Mouse (Mus musculus) midbrain, embryonic 15.5 days (tissue): Measurements from ENCODE around the gene Bax. TPM values are rescaled to one million over a fixed set of nuclear protein-coding genes. Genes with fewer than 3 reads are reported as not detected.

Source experiments
- ATAC-seq: fragments of 200-750 bp; cut with Nextera tagmentation; replicated peaks from 2 replicates; pipeline ENCODE4 v1.8.0; 2017; ENCODE audit warnings: moderate TSS enrichment
- H3K27ac ChIP-seq: fragments of 300-500 bp; sonication (generic); 2 replicates; pipeline ENCODE4 v1.5.1; 2015; ENCODE audit warnings: mild to moderate bottlenecking, inconsistent platforms
- H3K27me3 ChIP-seq: fragments of 300-500 bp; sonication (generic); replicated peaks from 2 replicates; pipeline ENCODE4 v1.6.1; 2015; ENCODE audit warnings: inconsistent platforms
- H3K36me3 ChIP-seq: fragments of 300-500 bp; sonication (generic); replicated peaks from 2 replicates; pipeline ENCODE4 v1.6.1; 2015; ENCODE audit warnings: inconsistent platforms
- H3K4me1 ChIP-seq: fragments of 300-500 bp; sonication (generic); 2 replicates; pipeline ENCODE4 v1.6.1; 2015; ENCODE audit warnings: inconsistent platforms
- H3K4me2 ChIP-seq: fragments of 300-500 bp; sonication (generic); 2 replicates; pipeline ENCODE4 v1.6.1; 2015; ENCODE audit warnings: inconsistent platforms, mild to moderate bottlenecking, moderate library complexity
- H3K4me3 ChIP-seq: fragments of 300-500 bp; sonication (generic); 2 replicates; pipeline ENCODE4 v1.5.1; 2015; ENCODE audit warnings: mild to moderate bottlenecking, inconsistent platforms
- H3K9ac ChIP-seq: fragments of 300-500 bp; sonication (generic); 2 replicates; pipeline ENCODE4 v1.6.1; 2015; ENCODE audit warnings: mild to moderate bottlenecking, inconsistent platforms
- H3K9me3 ChIP-seq: fragments of 300-500 bp; sonication (generic); 2 replicates; pipeline ENCODE4 v1.6.1; 2016; ENCODE audit warnings: inconsistent platforms
- WGBS: fragments of 180-500 bp; shearing (Covaris S2); methylation state at CpG from one replicate; pipeline ENCODE4 v1.1.7; 2015; ENCODE audit warnings: mixed read lengths; 5-methylcytosine and 5-hydroxymethylcytosine counted together
- microRNA-seq: library from miRNA; unstranded; fragments of <30 nt; microRNA quantifications from one replicate; pipeline ENCODE4, GENCODE M21; 2016
- polyA plus RNA-seq: library from polyadenylated mRNA; unstranded; fragments of >200 nt; fragmentation: Nextera tagmentation; extraction: Ambion mirVana; gene quantifications from 2 replicates; pipeline ENCODE4 v1.2.1, GENCODE M21; 2015

Gene Bax
- polyA plus RNA-seq, 1 experiment from 2014 or later: 257 TPM

GRCm38 (mm10) chr7:45420615-45420919 is 46.1 kb downstream of the Bax start, which contains the start of gene Lhb:
TSS of gene Lhb (plus strand) at chr7:45420820.
- H3K4me3 ChIP-seq: no peak within 1 kb of the TSS
- no peak within 1 kb of the TSS for H3K27ac ChIP-seq
- no peak within 1 kb of the TSS for H3K9ac ChIP-seq
- peaks cover 39% of the 10 kb centered on the region for H3K36me3 ChIP-seq
- no peak within 1 kb of the TSS for H3K4me2 ChIP-seq
- H3K27me3 ChIP-seq: peaks cover 54% of the 10 kb centered on the region
- 71% methylated on average over 6 of the region's 6 CpGs for WGBS
- no peak for ATAC-seq
- no peaks in the 10 kb centered on the region for H3K9me3 ChIP-seq
- H3K4me1 ChIP-seq: no peaks in the 10 kb centered on the region

DNA sequence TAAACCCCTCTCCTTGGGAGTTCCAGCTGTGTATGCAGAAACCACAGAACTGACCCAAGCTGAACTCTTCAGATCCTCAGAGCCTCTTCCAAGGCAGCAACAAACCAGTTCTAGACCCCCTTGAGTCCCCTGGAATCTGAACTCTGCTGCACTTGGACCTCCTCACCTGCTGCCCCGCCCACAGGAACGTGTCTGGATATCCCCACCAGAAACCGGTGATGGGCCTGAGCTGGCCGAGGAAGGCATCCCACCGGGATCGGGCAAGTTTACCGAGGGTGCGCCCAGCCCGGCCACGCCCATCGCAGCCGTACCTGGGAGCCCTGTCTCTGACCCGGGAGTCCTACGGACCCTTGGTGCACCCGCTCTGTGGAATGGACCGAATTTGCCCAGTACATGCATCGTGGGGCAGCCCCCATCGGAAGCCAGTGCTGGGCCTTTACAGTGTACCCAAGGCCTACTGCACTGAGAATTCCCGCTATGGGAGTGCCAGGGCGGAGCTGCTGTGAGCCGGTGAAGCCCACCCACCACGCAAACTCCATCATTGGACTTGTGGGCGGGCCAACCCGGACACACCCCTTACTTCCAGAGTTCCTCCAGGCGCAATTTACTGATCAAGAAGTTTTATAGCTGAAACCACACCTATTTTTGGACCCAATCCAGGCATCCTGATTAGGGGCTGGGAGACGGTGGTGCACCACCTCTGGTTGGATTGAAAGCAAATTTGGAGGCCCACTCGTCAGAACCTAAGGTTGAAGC is 46.7 kb downstream of the Bax start:
- Histone ChIP-seq H3K9me3 (no peaks in the 10 kb centered on the region), H3K4me1 (no peaks in the 10 kb centered on the region), H3K9ac (no peak overlapping the region), H3K4me2 (no peak overlapping the region), H3K36me3 (peaks cover 37% of the 10 kb centered on the region), H3K27me3 (peaks cover 60% of the 10 kb centered on the region), H3K4me3 (no peak overlapping the region), H3K27ac (no peak overlapping the region)
- WGBS: 17% methylated on average over 27 of the region's 27 CpGs
- no peak for ATAC-seq

- WGBS: 12% methylated on average over 13 of the region's 13 CpGs
- no peak overlapping the region for H3K27ac ChIP-seq
- H3K36me3 ChIP-seq: peaks cover 17% of the 10 kb centered on the region
- peaks cover 80% of the 10 kb centered on the region for H3K27me3 ChIP-seq
- ATAC-seq: no peak
- no peak overlapping the region for H3K4me2 ChIP-seq
- H3K9ac ChIP-seq: no peak overlapping the region
- H3K4me3 ChIP-seq: no peak overlapping the region
- peaks cover 11% of the 10 kb centered on the region for H3K4me1 ChIP-seq
- no peaks in the 10 kb centered on the region for H3K9me3 ChIP-seq
Measured at GRCm38 (mm10) chr7:45417962-45418492, 48.7 kb downstream of the Bax start.

- ATAC-seq: no peak
Measured at GRCm38 (mm10) chr7:45415636-45416035, 51.1 kb downstream of the Bax start.

GRCm38 (mm10) chr7:45414740-45415224 is 51.9 kb downstream of the Bax start:
- Histone ChIP-seq H3K36me3 (no peaks in the 10 kb centered on the region), H3K27ac (no peak overlapping the region), H3K4me1 (peaks cover 11% of the 10 kb centered on the region), H3K9me3 (no peaks in the 10 kb centered on the region), H3K27me3 (peaks cover 94% of the 10 kb centered on the region), H3K4me3 (no peak overlapping the region), H3K9ac (no peak overlapping the region), H3K4me2 (no peak overlapping the region)
- 38% methylated on average over 12 of the region's 12 CpGs for WGBS
- ATAC-seq: no peak

More at GRCm38 (mm10) chr7:45415636-45416035, 51.1 kb downstream of the Bax start:
- peaks cover 94% of the 10 kb centered on the region for H3K27me3 ChIP-seq
- no peaks in the 10 kb centered on the region for H3K36me3 ChIP-seq
- WGBS: 8% methylated on average over 37 of the region's 37 CpGs
- peaks cover 11% of the 10 kb centered on the region for H3K4me1 ChIP-seq
- H3K9me3 ChIP-seq: no peaks in the 10 kb centered on the region
- no peak overlapping the region for H3K4me3 ChIP-seq
- no peak overlapping the region for H3K27ac ChIP-seq
- peak overlapping the region; percentile 20 for H3K4me2 ChIP-seq
- H3K9ac ChIP-seq: no peak overlapping the region

- peaks cover 11% of the 10 kb centered on the region for H3K4me1 ChIP-seq
- ATAC-seq: peak; percentile 51
- no peaks in the 10 kb centered on the region for H3K9me3 ChIP-seq
- no peak overlapping the region for H3K27ac ChIP-seq
- H3K36me3 ChIP-seq: no peaks in the 10 kb centered on the region
- 2% methylated on average over 26 of the region's 27 CpGs for WGBS
- H3K4me3 ChIP-seq: peak overlapping the region; percentile 44
- peak overlapping the region; percentile 46 for H3K9ac ChIP-seq
- H3K4me2 ChIP-seq: peak overlapping the region; percentile 88
- peaks cover 95% of the 10 kb centered on the region for H3K27me3 ChIP-seq
Measured at GRCm38 (mm10) chr7:45413864-45414739, 52.6 kb downstream of the Bax start.

DNA sequence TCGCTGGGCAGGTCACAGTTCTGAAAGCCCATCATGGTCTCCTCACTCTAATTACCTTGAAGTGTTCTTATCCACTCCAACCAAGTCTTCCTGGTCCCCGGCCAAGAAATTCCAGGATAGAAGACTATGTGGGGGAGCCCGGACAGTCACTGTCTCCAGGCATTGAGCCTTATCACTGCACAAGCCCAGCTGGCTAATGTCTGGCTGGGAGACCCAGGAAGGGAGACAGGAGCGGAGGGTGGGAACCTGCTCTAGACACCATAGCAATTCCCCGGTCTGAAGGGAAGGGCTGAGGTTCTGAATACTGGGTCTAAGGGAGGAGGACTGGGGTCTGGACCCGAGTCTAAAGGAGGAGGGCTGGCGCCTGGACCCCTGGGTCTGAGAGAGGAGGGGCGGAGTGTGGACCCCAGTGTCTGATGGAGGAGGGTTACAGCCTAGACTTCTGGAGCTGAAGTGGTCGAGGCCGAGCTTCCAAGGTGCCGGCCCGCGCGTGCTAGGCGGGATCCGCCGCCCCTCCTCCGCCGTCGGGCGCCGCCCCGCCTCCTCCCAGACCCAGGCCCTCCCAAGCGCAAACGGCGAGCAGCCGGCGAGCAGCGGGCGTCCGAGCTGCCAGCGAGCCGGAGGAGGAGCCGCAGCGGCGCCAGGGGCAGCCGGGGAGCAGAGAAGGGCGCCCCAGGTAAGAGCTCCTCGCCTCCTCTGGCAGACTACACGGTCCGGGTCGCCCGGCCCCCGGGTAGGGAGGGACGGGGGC is 53.4 kb downstream of the Bax start, which contains the start of gene Ntf5:
Gene Ntf5 (plus strand): TSS at position 583 of the 751 bp plus-strand sequence.
- ATAC-seq: peak; percentile 62
- Histone ChIP-seq H3K4me3 (peak within 1 kb of the TSS; percentile 44), H3K27me3 (peaks cover 95% of the 10 kb centered on the region), H3K4me2 (peak within 1 kb of the TSS; percentile 88), H3K9me3 (no peaks in the 10 kb centered on the region), H3K9ac (peak within 1 kb of the TSS; percentile 46), H3K27ac (no peak within 1 kb of the TSS), H3K4me1 (peaks cover 11% of the 10 kb centered on the region), H3K36me3 (no peaks in the 10 kb centered on the region)
- whole genome bisulfite sequencing: 3% methylated on average over 35 of the region's 45 CpGs

- Histone ChIP-seq H3K27ac (no peak overlapping the region), H3K9ac (no peak overlapping the region), H3K9me3 (no peaks in the 10 kb centered on the region), H3K36me3 (no peaks in the 10 kb centered on the region), H3K4me2 (no peak overlapping the region), H3K4me3 (no peak overlapping the region), H3K27me3 (peaks cover 95% of the 10 kb centered on the region), H3K4me1 (peaks cover 11% of the 10 kb centered on the region)
- no peak for ATAC-seq
- 90% methylated on average over 2 of the region's 2 CpGs for WGBS
Measured at GRCm38 (mm10) chr7:45412421-45412820, 54.3 kb downstream of the Bax start.

Small RNAs within 50 kb of the gene (microRNA-seq; reads per million reads assigned to microRNA genes)
- not detected for gene Gm22133

Other genes starting within 250 kb of the Bax start
- gene Cd37, start 227.8 kb downstream of the Bax start, polyA plus RNA-seq: 1.3 and 1.7 TPM in 2 replicates
- 0.50 and 0.91 TPM in 2 replicates for gene Slc6a16, start 225.8 kb downstream of the Bax start, polyA plus RNA-seq
- gene Slc6a21, start 189.4 kb downstream of the Bax start, polyA plus RNA-seq: not detected in 2 replicates
- gene Trpm4, start 133.1 kb downstream of the Bax start, polyA plus RNA-seq: 10.7 and 12.7 TPM in 2 replicates
- gene Hrc, start 131.6 kb downstream of the Bax start, polyA plus RNA-seq: 0.23 and 0.26 TPM in 2 replicates
- 29.9 and 31.3 TPM in 2 replicates for gene Ppfia3, start 99.9 kb downstream of the Bax start, polyA plus RNA-seq
- 24.4 TPM in 2 replicates for gene Lin7b, start 96.3 kb downstream of the Bax start, polyA plus RNA-seq
- gene Snrnp70, start 71.2 kb downstream of the Bax start, polyA plus RNA-seq: 202 and 214 TPM in 2 replicates
- not detected in 2 replicates for gene Kcna7, start 61.2 kb downstream of the Bax start, polyA plus RNA-seq
- 0.10 TPM in 1 of 2 replicates, not detected in the other for gene Ntf5, start 53.2 kb downstream of the Bax start, polyA plus RNA-seq
- gene Lhb, start 46.1 kb downstream of the Bax start, polyA plus RNA-seq: 0.45 and 0.63 TPM in 2 replicates
- 21.0 and 22.7 TPM in 2 replicates for gene Gys1, start 32.1 kb downstream of the Bax start, polyA plus RNA-seq
- 107 and 117 TPM in 2 replicates for gene Ruvbl2, start 28.8 kb downstream of the Bax start, polyA plus RNA-seq
- 6,021 and 6,209 TPM in 2 replicates for gene Ftl1, start 7.0 kb downstream of the Bax start, polyA plus RNA-seq
- 0.08 and 0.23 TPM in 2 replicates for gene Tulp2, start 15.0 kb upstream of the Bax start, polyA plus RNA-seq
- gene Gm45808, start 19.9 kb upstream of the Bax start, polyA plus RNA-seq: not detected in 2 replicates
- 4.0 and 4.1 TPM in 2 replicates for gene Dhdh, start 21.9 kb upstream of the Bax start, polyA plus RNA-seq
- 118 and 121 TPM in 2 replicates for gene Nucb1, start 43.5 kb upstream of the Bax start, polyA plus RNA-seq
- gene Ppp1r15a, start 59.4 kb upstream of the Bax start, polyA plus RNA-seq: 11.7 and 12.5 TPM in 2 replicates
- 1.3 TPM in 2 replicates for gene Plekha4, start 59.4 kb upstream of the Bax start, polyA plus RNA-seq
- 0.37 TPM in 1 of 2 replicates, not detected in the other for gene Hsd17b14, start 88.0 kb upstream of the Bax start, polyA plus RNA-seq
- gene Bcat2, start 103.3 kb upstream of the Bax start, polyA plus RNA-seq: 23.8 and 27.1 TPM in 2 replicates
- gene Fgf21, start 148.6 kb upstream of the Bax start, polyA plus RNA-seq: not detected in 2 replicates
- gene Fut1, start 150.4 kb upstream of the Bax start, polyA plus RNA-seq: not detected in 2 replicates
- gene Izumo1, start 154.9 kb upstream of the Bax start, polyA plus RNA-seq: not detected in 2 replicates
- 21.8 and 23.1 TPM in 2 replicates for gene Rasip1, start 160.6 kb upstream of the Bax start, polyA plus RNA-seq
- gene Mamstr, start 173.1 kb upstream of the Bax start, polyA plus RNA-seq: 3.6 and 3.8 TPM in 2 replicates
- 0.05 and 0.18 TPM in 2 replicates for gene Fut2, start 199.5 kb upstream of the Bax start, polyA plus RNA-seq
- gene Ntn5, start 217.1 kb upstream of the Bax start, polyA plus RNA-seq: 0.88 and 1.3 TPM in 2 replicates
- 0.34 and 0.36 TPM in 2 replicates for gene Sec1, start 227.5 kb upstream of the Bax start, polyA plus RNA-seq
- 70.7 and 73.8 TPM in 2 replicates for gene Car11, start 232.9 kb upstream of the Bax start, polyA plus RNA-seq
- gene Dbp, start 238.2 kb upstream of the Bax start, polyA plus RNA-seq: 3.3 and 3.8 TPM in 2 replicates
- 537 and 538 TPM in 2 replicates for gene Rpl18, start 248.6 kb upstream of the Bax start, polyA plus RNA-seq